Mouse (Mus musculus) lung, adult 18-20 months (tissue): ENCODE measurements at regions not wholly inside any gene's neighbourhood (a gene's known extent, or its start where the extent isn't known, plus 50 kb on each side); places are given as distances from the start of the nearest gene placed in this dataset.

Experiments used
- DNase-seq, 2 experiments: peaks; one replicate each; pipeline ENCODE4 v3.0.0; 2022; ENCODE audit warnings: mixed read lengths in 2 of 2

GRCm38 (mm10) chrX:158920217-158920616, 289.9 kb upstream of the Rps6ka3 start:
- no peak for DNase-seq

GRCm38 (mm10) chrX:158921424-158921823, 288.7 kb upstream of the Rps6ka3 start:
- no peak for DNase-seq

GRCm38 (mm10) chrX:158921838-158922450, 288.2 kb upstream of the Rps6ka3 start:
- DNase-seq, result peak; percentile 43 to 52

GRCm38 (mm10) chrX:158923081-158923561, 287.0 kb upstream of the Rps6ka3 start:
- peak in 1 of 2 experiments; percentile 17 for DNase-seq

GRCm38 (mm10) chrX:158923657-158924489, 286.2 kb upstream of the Rps6ka3 start:
- no peak for DNase-seq

- no peak for DNase-seq
Observed at GRCm38 (mm10) chrX:158924490-158925398, 285.4 kb upstream of the Rps6ka3 start.

- DNase-seq, result peak in 1 of 2 experiments; percentile 44
Observed at GRCm38 (mm10) chrX:158931864-158932263, 278.2 kb upstream of the Rps6ka3 start.

- DNase-seq, result no peak
Observed at GRCm38 (mm10) chrX:158947191-158947590, 262.9 kb upstream of the Rps6ka3 start.

- DNase-seq, result peak; percentile 9 to 29
Observed at GRCm38 (mm10) chrX:158971726-158972125, 238.4 kb upstream of the Rps6ka3 start.

GRCm38 (mm10) chrX:158976648-158977047, 233.5 kb upstream of the Rps6ka3 start:
- no peak for DNase-seq

- no peak for DNase-seq
Observed at GRCm38 (mm10) chrX:158984721-158985120, 225.4 kb upstream of the Rps6ka3 start.

GRCm38 (mm10) chrX:158987676-158988075, 222.4 kb upstream of the Rps6ka3 start:
- no peak for DNase-seq

GRCm38 (mm10) chrX:159018955-159019354, 191.2 kb upstream of the Rps6ka3 start:
- no peak for DNase-seq

- DNase-seq, result no peak
Observed at GRCm38 (mm10) chrX:159026311-159026710, 183.8 kb upstream of the Rps6ka3 start.

- no peak for DNase-seq
Observed at GRCm38 (mm10) chrX:159031927-159032326, 178.2 kb upstream of the Rps6ka3 start.

- DNase-seq, result peak; percentile 59 to 69
Observed at GRCm38 (mm10) chrX:159043432-159043831, 166.7 kb upstream of the Rps6ka3 start.

- no peak for DNase-seq
Observed at GRCm38 (mm10) chrX:159047876-159048275, 162.2 kb upstream of the Rps6ka3 start.

- no peak for DNase-seq
Observed at GRCm38 (mm10) chrX:159055689-159056461, 154.2 kb upstream of the Rps6ka3 start.

GRCm38 (mm10) chrX:159056462-159056805, 153.7 kb upstream of the Rps6ka3 start:
- DNase-seq, result no peak

GRCm38 (mm10) chrX:159058931-159059330, 151.2 kb upstream of the Rps6ka3 start:
- no peak for DNase-seq

GRCm38 (mm10) chrX:159061322-159061721, 148.8 kb upstream of the Rps6ka3 start:
- DNase-seq, result no peak

- DNase-seq, result no peak
Observed at GRCm38 (mm10) chrX:159066212-159066611, 143.9 kb upstream of the Rps6ka3 start.
